Mouse (Mus musculus) heart, embryonic 12.5 days (tissue): ENCODE data around the gene Stam. TPM values are rescaled to one million over a fixed set of nuclear protein-coding genes. Genes with fewer than 3 reads are reported as not detected.
"Not testable (repeated sequence)": the region's sequence is repeated elsewhere in the genome, so short reads cannot be mapped to it uniquely, and the experiment has no call there.

Experiments
- ATAC-seq: fragments of 200-750 bp; cut with Nextera tagmentation; 2 replicates; pipeline ENCODE4 v1.8.0; 2017; ENCODE audit warnings: moderate TSS enrichment, moderate library complexity; ENCODE audit not compliant: insufficient number of reproducible peaks, low FRiP score
- H3K27ac ChIP-seq: fragments of 300-500 bp; sonication (generic); 2 replicates; pipeline ENCODE4 v1.5.1; 2016; ENCODE audit warnings: mild to moderate bottlenecking, moderate library complexity; ENCODE audit not compliant: poor library complexity, severe bottlenecking
- H3K27me3 ChIP-seq: fragments of 300-500 bp; sonication (generic); replicated peaks from 2 replicates; pipeline ENCODE4 v1.6.1; 2016; ENCODE audit warnings: mild to moderate bottlenecking, moderate library complexity
- H3K36me3 ChIP-seq: fragments of 300-500 bp; sonication (generic); 2 replicates; pipeline ENCODE4 v1.6.1; 2016; ENCODE audit warnings: mild to moderate bottlenecking, moderate library complexity
- H3K4me1 ChIP-seq: fragments of 300-500 bp; sonication (generic); replicated peaks from 2 replicates; pipeline ENCODE4 v1.6.1; 2016; ENCODE audit warnings: mild to moderate bottlenecking
- H3K4me2 ChIP-seq: fragments of 300-500 bp; sonication (generic); 2 replicates; pipeline ENCODE4 v1.6.1; 2016; ENCODE audit warnings: mild to moderate bottlenecking, moderate library complexity
- H3K4me3 ChIP-seq: fragments of 300-500 bp; sonication (generic); 2 replicates; pipeline ENCODE4 v1.5.1; 2016; ENCODE audit warnings: mild to moderate bottlenecking
- H3K9ac ChIP-seq: fragments of 300-500 bp; sonication (generic); 2 replicates; pipeline ENCODE4 v1.6.1; 2016; ENCODE audit warnings: mild to moderate bottlenecking, moderate library complexity
- H3K9me3 ChIP-seq: fragments of 300-500 bp; sonication (generic); replicated peaks from 2 replicates; pipeline ENCODE4 v1.6.1; 2016; ENCODE audit warnings: mild to moderate bottlenecking, moderate library complexity
- WGBS: fragments of 180-500 bp; shearing (Covaris S2); methylation state at CpG from one replicate; pipeline ENCODE4 v1.1.7; 2016; 5-methylcytosine and 5-hydroxymethylcytosine counted together
- polyA plus RNA-seq: library from polyadenylated mRNA; unstranded; fragments of >200 nt; fragmentation: Nextera tagmentation; extraction: Ambion mirVana; gene quantifications from 2 replicates; pipeline ENCODE4 v1.2.1, GENCODE M21; 2016

Stam gene
- polyA plus RNA-seq, 1 experiment from 2014 or later: 63.1 TPM

GRCm38 (mm10) chr2:14055566-14056331 is 18.1 kb upstream of the Stam start, which contains the start of gene Hacd1:
Gene Hacd1, minus strand, starts transcription at chr2:14056135.
- Histone ChIP-seq H3K4me1 (peaks cover 14% of the 10 kb centered on the region), H3K27ac (peak within 1 kb of the TSS; percentile 97), H3K4me3 (peak within 1 kb of the TSS; percentile 79), H3K9ac (peak within 1 kb of the TSS; percentile 84), H3K36me3 (no peaks in the 10 kb centered on the region), H3K27me3 (no peaks in the 10 kb centered on the region), H3K4me2 (peak within 1 kb of the TSS; percentile 72), H3K9me3 (no peaks in the 10 kb centered on the region)
- WGBS: under 1% methylated on average over 99 of the region's 101 CpGs
- ATAC-seq: peak; percentile 87

GRCm38 (mm10) chr2:14065704-14066650 is 7.9 kb upstream of the Stam start:
- no peaks in the 10 kb centered on the region for H3K4me1 ChIP-seq
- H3K4me2 ChIP-seq: no peak overlapping the region
- no peak overlapping the region for H3K27ac ChIP-seq
- WGBS: 71% methylated on average over 2 of the region's 2 CpGs
- H3K27me3 ChIP-seq: no peaks in the 10 kb centered on the region
- ATAC-seq: no peak
- H3K36me3 ChIP-seq: no peaks in the 10 kb centered on the region
- H3K9ac ChIP-seq: no peak overlapping the region
- no peaks in the 10 kb centered on the region for H3K9me3 ChIP-seq
- no peak overlapping the region for H3K4me3 ChIP-seq

GRCm38 (mm10) chr2:14069027-14069426 is 4.9 kb upstream of the Stam start:
- H3K4me1 ChIP-seq: no peaks in the 10 kb centered on the region
- no peak overlapping the region for H3K4me2 ChIP-seq
- no peak for ATAC-seq
- H3K27me3 ChIP-seq: no peaks in the 10 kb centered on the region
- 56% methylated on average over 2 of the region's 2 CpGs for WGBS
- H3K4me3 ChIP-seq: no peak overlapping the region
- H3K9me3 ChIP-seq: no peaks in the 10 kb centered on the region
- H3K36me3 ChIP-seq: no peaks in the 10 kb centered on the region
- H3K9ac ChIP-seq: no peak overlapping the region
- H3K27ac ChIP-seq: no peak overlapping the region

GRCm38 (mm10) chr2:14070466-14070865 is 3.4 kb upstream of the Stam start:
- no peaks in the 10 kb centered on the region for H3K36me3 ChIP-seq
- WGBS: 76% methylated on average over 8 of the region's 8 CpGs
- H3K27ac ChIP-seq: no peak overlapping the region
- H3K4me3 ChIP-seq: no peak overlapping the region
- peaks cover 9% of the 10 kb centered on the region; the same call in 1 of the 2 replicates for H3K4me1 ChIP-seq
- H3K9me3 ChIP-seq: no peaks in the 10 kb centered on the region
- no peak overlapping the region for H3K9ac ChIP-seq
- no peak for ATAC-seq
- no peak overlapping the region for H3K4me2 ChIP-seq
- H3K27me3 ChIP-seq: no peaks in the 10 kb centered on the region

GRCm38 (mm10) chr2:14073008-14073361 is 913 bp upstream of the Stam start:
- Histone ChIP-seq H3K9ac (peak overlapping the region; percentile 98), H3K4me2 (peak overlapping the region; percentile 75), H3K9me3 (no peaks in the 10 kb centered on the region), H3K4me1 (peaks cover 13% of the 10 kb centered on the region; the same call in 1 of the 2 replicates), H3K27me3 (no peaks in the 10 kb centered on the region), H3K36me3 (no peaks in the 10 kb centered on the region), H3K27ac (peak overlapping the region; percentile 91), H3K4me3 (peak overlapping the region; percentile 95)
- no peak for ATAC-seq
- WGBS: 15% methylated on average over 8 of the region's 8 CpGs

GRCm38 (mm10) chr2:14074221-14074901 is 463 bp downstream of the Stam start:
- H3K36me3 ChIP-seq: no peaks in the 10 kb centered on the region
- H3K9ac ChIP-seq: peak overlapping the region; percentile 98
- H3K27me3 ChIP-seq: no peaks in the 10 kb centered on the region
- no peaks in the 10 kb centered on the region for H3K9me3 ChIP-seq
- H3K4me1 ChIP-seq: peaks cover 13% of the 10 kb centered on the region; the same call in 1 of the 2 replicates
- no peak; the same call in 1 of the 2 replicates for ATAC-seq
- H3K4me3 ChIP-seq: peak overlapping the region; percentile 95
- under 1% methylated on average over 36 of the region's 38 CpGs for WGBS
- H3K4me2 ChIP-seq: peak overlapping the region; percentile 75
- H3K27ac ChIP-seq: peak overlapping the region; percentile 91

GRCm38 (mm10) chr2:14078527-14078926 is 4.6 kb downstream of the Stam start:
- not testable (repeated sequence) for H3K4me3 ChIP-seq, H3K27me3 ChIP-seq, H3K36me3 ChIP-seq, H3K9ac ChIP-seq, H3K27ac ChIP-seq, H3K4me2 ChIP-seq, H3K9me3 ChIP-seq, ATAC-seq
- H3K4me1 ChIP-seq: peaks cover 13% of the 10 kb centered on the region; the same call in 1 of the 2 replicates
- WGBS: 84% methylated on average over 9 of the region's 9 CpGs

GRCm38 (mm10) chr2:14100533-14100932 is 26.6 kb downstream of the Stam start:
- Histone ChIP-seq H3K27ac (no peak overlapping the region), H3K4me3 (no peak overlapping the region), H3K27me3 (no peaks in the 10 kb centered on the region), H3K9ac (no peak overlapping the region), H3K4me1 (0 out of 2 replicates have a peak, but pooled peaks cover 3% of the 10 kb centered on the region), H3K4me2 (no peak overlapping the region), H3K36me3 (peaks cover 21% of the 10 kb centered on the region), H3K9me3 (no peaks in the 10 kb centered on the region; the same call in 1 of the 2 replicates)
- no peak for ATAC-seq

GRCm38 (mm10) chr2:14102603-14103002 is 28.7 kb downstream of the Stam start:
- no peak for ATAC-seq
- H3K4me1 ChIP-seq: 0 out of 2 replicates have a peak, but pooled peaks cover 3% of the 10 kb centered on the region
- H3K27ac ChIP-seq: no peak overlapping the region
- H3K9ac ChIP-seq: no peak overlapping the region
- H3K27me3 ChIP-seq: no peaks in the 10 kb centered on the region
- H3K4me2 ChIP-seq: no peak overlapping the region
- no peak overlapping the region for H3K4me3 ChIP-seq
- no peaks in the 10 kb centered on the region for H3K9me3 ChIP-seq
- peaks cover 12% of the 10 kb centered on the region for H3K36me3 ChIP-seq
- 55% methylated on average over 2 of the region's 2 CpGs for WGBS

GRCm38 (mm10) chr2:14103924-14104323 is 30.0 kb downstream of the Stam start:
- no peak overlapping the region for H3K27ac ChIP-seq
- no peak overlapping the region for H3K4me2 ChIP-seq
- no peaks in the 10 kb centered on the region for H3K27me3 ChIP-seq
- no peak overlapping the region for H3K9ac ChIP-seq
- no peak overlapping the region for H3K4me3 ChIP-seq
- no peaks in the 10 kb centered on the region for H3K9me3 ChIP-seq
- 0 out of 2 replicates have a peak, but pooled peaks cover 3% of the 10 kb centered on the region for H3K4me1 ChIP-seq
- peaks cover 12% of the 10 kb centered on the region for H3K36me3 ChIP-seq
- ATAC-seq: no peak
- WGBS: 89% methylated on average over 1 of the region's 1 CpGs
